Mouse (Mus musculus): ENCODE measurements around the gene Polr3b.

DNA sequence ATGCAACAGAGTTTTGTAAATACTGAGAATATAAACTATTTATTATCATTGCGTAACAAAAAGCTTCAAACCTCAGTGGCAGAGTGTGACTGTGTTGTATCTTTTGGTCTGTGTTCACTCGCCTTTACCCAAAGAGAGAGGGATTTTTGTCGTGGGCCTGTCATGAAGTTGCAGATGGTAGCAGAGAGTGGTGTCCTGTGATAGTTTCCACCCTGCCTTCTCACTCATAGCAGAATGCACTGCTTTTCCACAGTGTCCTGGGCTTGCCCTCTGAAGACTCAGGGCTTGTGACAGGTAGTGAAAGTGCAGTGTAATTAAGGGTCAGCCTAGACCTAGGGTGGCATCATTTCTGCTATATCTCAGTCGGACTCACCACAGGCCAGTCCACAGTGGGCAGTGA is 32.6 kb downstream of the Polr3b start:
- TF ChIP-seq CTCF (IDR thresholded peaks at IDR 0.05; ENCODE audit: control insufficient read depth, insufficient read depth, low read length) (no peak), POLR2A (IDR thresholded peaks at IDR 0.05; ENCODE audit: borderline replicate concordance, control insufficient read depth, low read depth, low read length) (no peak)

All from bone marrow, adult 2 months (tissue).